Mouse (Mus musculus): ENCODE data around the gene Stub1. TPM values are rescaled to one million over a fixed set of nuclear protein-coding genes. Genes with fewer than 3 reads are reported as not detected.

Stub1 gene
- total and polyA plus RNA-seq, 3 experiments: 74.0 to 99.7 TPM; not detected in 1

GRCm38 (mm10) chr17:25809606-25810340 lies 23.4 kb downstream of the Stub1 start:
- no peak for DNase-seq (ENCODE audit: low read depth, low spot score)
- Histone ChIP-seq H3K27me3 (ENCODE audit: control insufficient read depth in 1 of 2, insufficient read depth in 2 of 2, low read length in 2 of 2) (peaks cover 0 to 1% of the 10 kb centered on the region in 2 experiments; a peak in 2 of 4 replicates), H3K4me3 (ENCODE audit: control insufficient read depth in 1 of 2, insufficient read depth in 1 of 2, low read depth in 2 of 2, low read length in 2 of 2) (no peak overlapping the region), H3K36me3 (ENCODE audit: control insufficient read depth in 1 of 2, insufficient read depth in 2 of 2, low read length in 2 of 2) (no peaks in the 10 kb centered on the region), H3K27ac (ENCODE audit: control insufficient read depth, low read depth, low read length) (no peak overlapping the region), H3K4me1 (ENCODE audit: control insufficient read depth in 1 of 2, insufficient read depth in 2 of 2, low read length in 2 of 2) (peaks cover 0 to 8% of the 10 kb centered on the region in 2 experiments; a peak in 1 of 4 replicates), H3K9ac (ENCODE audit: control insufficient read depth, low read depth, low read length, poor library complexity, severe bottlenecking) (no peak overlapping the region), H3K9me3 (replicated peaks; ENCODE audit: insufficient read depth, low read length) (no peaks in the 10 kb centered on the region), H3K79me2 (ENCODE audit: control insufficient read depth, insufficient read depth, low read length, poor library complexity) (no peaks in the 10 kb centered on the region)
- TF ChIP-seq RCOR1 (IDR thresholded peaks at IDR 0.05; ENCODE audit: low read depth, low read length): no peak
- TF ChIP-seq TAL1 (IDR thresholded peaks at IDR 0.05; ENCODE audit: low read length): no peak
- no peak for TF ChIP-seq RAD21 (IDR thresholded peaks at IDR 0.05; ENCODE audit: low read depth, low read length)
- no peak for TF ChIP-seq UBTF (IDR thresholded peaks at IDR 0.05; ENCODE audit: borderline replicate concordance, insufficient read depth, low read depth, low read length)
- TF ChIP-seq GABPA (IDR thresholded peaks at IDR 0.05; ENCODE audit: low read depth, low read length): no peak
- TF ChIP-seq E2F4 (IDR thresholded peaks at IDR 0.05; ENCODE audit: borderline replicate concordance, low read depth, low read length): no peak
- no peak for TF ChIP-seq KAT2A (conservative IDR thresholded peaks at IDR 0.05; ENCODE audit: low read depth, low read length)
- no peak for TF ChIP-seq TBP (IDR thresholded peaks at IDR 0.05; ENCODE audit: low read depth, low read length)

- Histone ChIP-seq H3K4me1 (ENCODE audit: control insufficient read depth in 1 of 2, insufficient read depth in 2 of 2, low read length in 2 of 2) (peaks cover 0 to 8% of the 10 kb centered on the region in 2 experiments; a peak in 1 of 4 replicates), H3K79me2 (ENCODE audit: control insufficient read depth, insufficient read depth, low read length, poor library complexity) (no peaks in the 10 kb centered on the region), H3K9ac (ENCODE audit: control insufficient read depth, low read depth, low read length, poor library complexity, severe bottlenecking) (no peak within 1 kb of the TSS), H3K4me3 (ENCODE audit: control insufficient read depth in 1 of 2, insufficient read depth in 1 of 2, low read depth in 2 of 2, low read length in 2 of 2) (no peak within 1 kb of the TSS), H3K27ac (ENCODE audit: control insufficient read depth, low read depth, low read length) (no peak within 1 kb of the TSS), H3K9me3 (replicated peaks; ENCODE audit: insufficient read depth, low read length) (no peaks in the 10 kb centered on the region), H3K27me3 (ENCODE audit: control insufficient read depth in 1 of 2, insufficient read depth in 2 of 2, low read length in 2 of 2) (peaks cover 0 to 1% of the 10 kb centered on the region in 2 experiments; a peak in 1 of 4 replicates), H3K36me3 (ENCODE audit: control insufficient read depth in 1 of 2, insufficient read depth in 2 of 2, low read length in 2 of 2) (no peaks in the 10 kb centered on the region)
- DNase-seq (ENCODE audit: low read depth, low spot score): no peak
- TF ChIP-seq ZC3H11A (IDR thresholded peaks at IDR 0.05; ENCODE audit: low read depth, low read length) (no peak), CTCF (IDR thresholded peaks at IDR 0.05 in 2 of 3, conservative IDR thresholded peaks at IDR 0.05 in 1 of 3; ENCODE audit: control insufficient read depth in 1 of 3, insufficient read depth in 1 of 3, low read depth in 2 of 3, low read length in 3 of 3, poor library complexity in 1 of 3, severe bottlenecking in 1 of 3) (no peak), MEF2A (IDR thresholded peaks at IDR 0.05; ENCODE audit: extremely low read depth, insufficient replicate concordance, low read depth, low read length, poor library complexity, severe bottlenecking) (no peak), EP300 (IDR thresholded peaks at IDR 0.05; ENCODE audit: low read depth in 1 of 2, low read length in 2 of 2) (no peak), JUND (IDR thresholded peaks at IDR 0.05; ENCODE audit: low read depth, low read length) (no peak), ZMIZ1 (IDR thresholded peaks at IDR 0.05; ENCODE audit: low read depth, low read length) (no peak), UBTF (IDR thresholded peaks at IDR 0.05; ENCODE audit: borderline replicate concordance, insufficient read depth, low read depth, low read length) (no peak), RCOR1 (IDR thresholded peaks at IDR 0.05; ENCODE audit: low read depth, low read length) (no peak), ZNF384 (IDR thresholded peaks at IDR 0.05; ENCODE audit: low read depth, low read length) (no peak), MYB (IDR thresholded peaks at IDR 0.05; ENCODE audit: low read depth, low read length) (no peak), KAT2A (conservative IDR thresholded peaks at IDR 0.05; ENCODE audit: low read depth, low read length) (no peak), POLR2A (IDR thresholded peaks at IDR 0.05; ENCODE audit: control insufficient read depth in 1 of 2, insufficient read depth in 1 of 2, low read depth in 1 of 2, low read length in 2 of 2, poor library complexity in 1 of 2) (no peak), ETS1 (IDR thresholded peaks at IDR 0.05; ENCODE audit: low read depth, low read length) (no peak), POLR2AphosphoS5 (IDR thresholded peaks at IDR 0.05; ENCODE audit: borderline replicate concordance, low read depth, low read length) (no peak)
These were observed 24.2 kb downstream of the Stub1 start, which contains the start of gene Fbxl16 for GRCm38 (mm10) chr17:25808789-25809605. Gene Fbxl16, plus strand, starts transcription at chr17:25809085.
